Mouse (Mus musculus) bone marrow macrophage, adult 2 months (primary cell): ENCODE measurements around the gene Lpcat2.

Experiments used
- CTCF ChIP-seq: IDR thresholded peaks from 2 replicates; pipeline ENCODE4 v1.5.1; 2012; ENCODE audit warnings: low read depth, mild to moderate bottlenecking, low read length, moderate library complexity
- POLR2A ChIP-seq: IDR thresholded peaks from 2 replicates; pipeline ENCODE4 v1.6.1; 2012; ENCODE audit warnings: mild to moderate bottlenecking, low read depth, low read length, borderline replicate concordance

GRCm38 (mm10) chr8:92964556-92964955 is 109.4 kb downstream of the Lpcat2 start:
- no peak for TF ChIP-seq CTCF
- TF ChIP-seq POLR2A, result no peak
